Mouse (Mus musculus): ENCODE measurements around the gene Cpt1c.

DNA sequence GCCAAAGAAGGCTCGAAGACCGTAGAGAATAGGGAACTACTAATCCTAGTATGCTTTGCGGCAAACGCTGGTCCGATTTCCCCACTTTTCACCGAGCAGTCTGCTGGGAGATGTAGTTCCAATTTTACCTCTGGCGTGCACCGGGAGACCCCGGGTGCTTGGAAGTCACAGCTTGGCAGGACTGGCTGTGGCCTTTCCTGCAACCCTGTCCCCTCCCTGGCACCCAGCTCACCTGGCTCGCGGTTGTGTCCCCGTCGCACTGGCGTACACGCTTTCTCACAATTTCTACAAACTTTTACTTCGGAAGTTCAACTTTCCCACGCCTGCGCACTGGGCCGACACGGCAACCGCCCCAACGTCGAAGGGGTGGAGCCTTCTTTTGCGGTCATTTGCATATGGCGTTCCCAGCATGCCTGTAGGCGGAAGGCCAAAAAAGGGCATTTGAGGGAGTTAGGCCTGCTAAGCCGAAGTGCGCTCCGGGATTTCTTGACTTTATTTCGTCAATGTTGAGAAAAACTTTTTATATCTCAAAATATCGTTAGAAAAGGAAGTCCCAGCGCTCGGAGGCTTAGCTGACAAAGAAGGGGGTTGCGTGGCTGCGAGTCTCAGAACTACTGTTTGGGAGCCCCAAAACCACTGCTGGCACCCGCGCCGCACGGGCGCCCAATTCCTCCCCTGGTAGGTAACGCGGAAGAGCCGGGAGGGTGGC lies 22.7 kb upstream of the Cpt1c start, which contains the start of gene Irf3:
- no peak for TF ChIP-seq CTCF (IDR thresholded peaks at IDR 0.05; ENCODE audit: low read depth, low read length)
- TF ChIP-seq EP300 (IDR thresholded peaks at IDR 0.05; ENCODE audit: insufficient read depth, low read depth, low read length): no peak
